Mouse (Mus musculus) kidney, adult 2 months (tissue): ENCODE measurements around the gene Rab11b.

Experiments
- CTCF ChIP-seq: fragments of 200-500 bp; conservative IDR thresholded peaks from 2 replicates; pipeline ENCODE4 v1.5.1; 2011; ENCODE audit warnings: low read depth, mild to moderate bottlenecking, control low read depth, low read length, moderate library complexity, mixed read lengths; ENCODE audit not compliant: insufficient read depth, insufficient read length
- POLR2A ChIP-seq: fragments of 200-500 bp; IDR thresholded peaks from one replicate; pipeline ENCODE4 v1.6.1; 2011; ENCODE audit warnings: low read depth, low read length, control low read depth

DNA sequence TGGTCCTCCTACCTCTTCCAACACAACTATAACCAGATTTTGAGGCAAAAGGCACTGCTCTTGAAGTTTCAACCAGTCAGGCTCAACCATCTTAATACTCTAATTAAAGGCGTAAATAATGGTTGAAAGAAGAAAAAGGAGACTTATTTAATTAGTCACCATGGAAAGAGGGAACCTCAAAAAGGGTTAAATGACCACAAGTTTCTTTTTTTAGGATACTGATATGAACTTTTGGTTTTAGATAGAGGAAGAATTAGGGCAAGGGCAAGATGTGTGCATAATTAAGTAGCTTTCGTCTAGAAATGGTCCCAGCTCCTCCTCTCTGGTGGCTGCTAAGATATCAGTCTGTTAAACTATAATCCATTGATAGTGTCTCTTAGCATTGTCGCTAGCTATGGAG is 6.1 kb upstream of the Rab11b start:
- no peak for TF ChIP-seq CTCF
- no peak for TF ChIP-seq POLR2A
